ENCODE assay signal across 12 mouse cellular contexts in the genomic region with DNA sequence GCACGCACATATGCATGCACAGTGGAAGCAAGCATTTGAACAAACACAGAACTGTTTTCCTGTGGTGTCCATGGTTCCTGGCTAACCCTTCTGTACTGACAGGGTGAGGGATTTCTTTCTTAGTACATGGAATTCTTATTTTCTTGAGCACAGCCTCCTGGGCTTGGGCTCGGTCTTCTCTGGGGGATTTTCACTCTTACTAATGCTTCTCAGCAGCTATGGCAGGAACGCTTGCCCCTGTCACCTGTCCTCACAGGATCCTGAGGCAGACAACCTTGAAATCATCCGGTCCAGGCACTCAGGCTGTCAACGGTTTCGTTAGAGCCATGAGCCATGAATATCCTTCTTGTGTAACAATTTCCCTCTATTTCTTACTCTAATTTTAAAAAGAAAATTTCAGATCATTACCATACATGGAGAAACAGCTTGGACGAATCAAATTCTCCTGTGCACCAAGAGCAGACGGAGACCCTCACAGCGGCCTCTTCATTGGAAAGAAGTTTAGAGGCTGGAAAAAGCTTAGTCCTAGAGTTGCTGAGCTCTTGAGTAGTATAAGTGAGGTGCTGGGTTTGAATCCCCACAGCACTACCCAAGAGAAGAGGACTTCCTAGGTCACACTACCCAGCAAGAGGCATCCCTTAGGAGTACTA.
A peak's percentile ranks its signal among the peaks of the same experiment; 100 is the strongest.
DNase-seq lines count a peak whose midpoint lies in the region; ATAC-seq lines count a peak whose summit lies in the region.
"Had no signal": no experiment of that assay in that cellular context is flagged by ENCODE, and none has a peak within 500 bp of the region (broad histone marks: within the 10 kb centered on the region; RNA-seq: fewer than 3 reads in every experiment).

No protein-coding gene starts in this region.

- no peak overlapping the region; the same call in 1 of the 2 replicates for H3K27ac ChIP-seq in forebrain, embryonic 13.5 days
- H3K27ac ChIP-seq in forebrain, embryonic 12.5 days = no peak overlapping the region
- no peak overlapping the region for H3K27ac ChIP-seq in hindbrain, embryonic 13.5 days
- no peak overlapping the region; the same call in 1 of the 2 replicates for H3K27ac ChIP-seq in hindbrain, embryonic 12.5 days
- H3K27ac ChIP-seq in intestine, embryonic 14.5 days (ENCODE audit: low read depth) = peak overlapping the region; percentile 51; the same call in 1 of the 2 replicates
- H3K27ac ChIP-seq: liver, embryonic 12.5 days; midbrain, embryonic 12.5 days had no signal

- H3K4me1 ChIP-seq in forebrain, embryonic 13.5 days = peaks cover 37% of the 10 kb centered on the region
- H3K4me1 ChIP-seq in forebrain, embryonic 12.5 days = peaks cover 25% of the 10 kb centered on the region
- H3K4me1 ChIP-seq in hindbrain, embryonic 13.5 days (replicated peaks) = peaks cover 19% of the 10 kb centered on the region
- peaks cover 20% of the 10 kb centered on the region for H3K4me1 ChIP-seq in hindbrain, embryonic 12.5 days
- peaks cover 35% of the 10 kb centered on the region for H3K4me1 ChIP-seq in intestine, embryonic 14.5 days (replicated peaks; ENCODE audit: control insufficient read depth, insufficient read depth, low read length)

- H3K27me3 ChIP-seq in forebrain, embryonic 13.5 days = no peaks in the 10 kb centered on the region
- H3K27me3 ChIP-seq in forebrain, embryonic 12.5 days = no peaks in the 10 kb centered on the region
- H3K27me3 ChIP-seq in hindbrain, embryonic 13.5 days = no peaks in the 10 kb centered on the region
- no peaks in the 10 kb centered on the region; the same call in 1 of the 2 replicates for H3K27me3 ChIP-seq in hindbrain, embryonic 12.5 days
- H3K27me3 ChIP-seq in intestine, embryonic 14.5 days (replicated peaks; ENCODE audit: control insufficient read depth, insufficient read depth, low read length) = no peaks in the 10 kb centered on the region
- H3K27me3 ChIP-seq: midbrain, embryonic 12.5 days had no signal

- peak overlapping the region; percentile 30; the same call in 1 of the 2 replicates for H3K9ac ChIP-seq in forebrain, embryonic 13.5 days
- H3K9ac ChIP-seq in forebrain, embryonic 12.5 days = no peak overlapping the region
- H3K9ac ChIP-seq in hindbrain, embryonic 13.5 days = 0 out of 2 replicates have a peak overlapping the region, but pooled peaks have one; percentile 68
- H3K9ac ChIP-seq in hindbrain, embryonic 12.5 days = no peak overlapping the region
- no peak overlapping the region for H3K9ac ChIP-seq in intestine, embryonic 14.5 days (ENCODE audit: low read length)
- H3K9ac ChIP-seq: liver, embryonic 12.5 days; midbrain, embryonic 12.5 days had no signal

- H3K4me2 ChIP-seq in forebrain, embryonic 13.5 days = no peak overlapping the region
- H3K4me2 ChIP-seq in forebrain, embryonic 12.5 days = no peak overlapping the region
- no peak overlapping the region for H3K4me2 ChIP-seq in hindbrain, embryonic 13.5 days
- no peak overlapping the region for H3K4me2 ChIP-seq in hindbrain, embryonic 12.5 days (replicated peaks)
- H3K4me2 ChIP-seq in intestine, embryonic 14.5 days (ENCODE audit: low read length) = peak overlapping the region; percentile 22; the same call in 1 of the 2 replicates
- H3K4me2 ChIP-seq: liver, embryonic 12.5 days had no signal

- peaks cover 3% of the 10 kb centered on the region; the same call in 1 of the 2 replicates for H3K9me3 ChIP-seq in forebrain, embryonic 13.5 days (replicated peaks)
- H3K9me3 ChIP-seq in forebrain, embryonic 12.5 days = peaks cover under 1% of the 10 kb centered on the region; the same call in 1 of the 2 replicates
- peaks cover 2% of the 10 kb centered on the region; the same call in 1 of the 2 replicates for H3K9me3 ChIP-seq in hindbrain, embryonic 13.5 days
- peaks cover 2% of the 10 kb centered on the region for H3K9me3 ChIP-seq in hindbrain, embryonic 12.5 days (replicated peaks)
- H3K9me3 ChIP-seq in intestine, embryonic 14.5 days (ENCODE audit: control insufficient read depth, low read length) = peaks cover 3% of the 10 kb centered on the region; the same call in 1 of the 2 replicates
- H3K9me3 ChIP-seq: liver, embryonic 12.5 days had no signal

- peak; percentile 61 for DNase-seq in NIH3T3 (ENCODE audit: low read depth)
- DNase-seq in intestine, embryonic 14.5 days (ENCODE audit: low spot score) = peak; percentile 57
- no peak for DNase-seq in adrenal gland, postnatal 10 days
- no peak for DNase-seq in right cerebral cortex, postnatal 25 days
- DNase-seq: kidney, postnatal 25 days had no signal

- no peak for ATAC-seq in forebrain, embryonic 13.5 days
- no peak for ATAC-seq in forebrain, embryonic 12.5 days (ENCODE audit: low FRiP score)
- ATAC-seq in hindbrain, embryonic 13.5 days (ENCODE audit: low FRiP score) = no peak
- no peak for ATAC-seq in hindbrain, embryonic 12.5 days (ENCODE audit: low FRiP score)
- ATAC-seq in intestine, embryonic 14.5 days (replicated peaks; ENCODE audit: low FRiP score, low TSS enrichment, low read depth) = no peak
- ATAC-seq: liver, embryonic 12.5 days had no signal

- H3K36me3 ChIP-seq in forebrain, embryonic 13.5 days (ENCODE audit: poor library complexity, severe bottlenecking) = no peaks in the 10 kb centered on the region; the same call in 1 of the 2 replicates
- no peaks in the 10 kb centered on the region for H3K36me3 ChIP-seq in forebrain, embryonic 12.5 days (replicated peaks)
- H3K36me3 ChIP-seq in hindbrain, embryonic 13.5 days = no peaks in the 10 kb centered on the region
- H3K36me3 ChIP-seq in hindbrain, embryonic 12.5 days = no peaks in the 10 kb centered on the region
- no peaks in the 10 kb centered on the region for H3K36me3 ChIP-seq in intestine, embryonic 14.5 days (ENCODE audit: control insufficient read depth, insufficient read depth, low read length)
- H3K36me3 ChIP-seq: liver, embryonic 12.5 days; midbrain, embryonic 12.5 days had no signal

- WGBS in forebrain, embryonic 13.5 days = 77% methylated on average over 9 of the region's 9 CpGs
- WGBS in forebrain, embryonic 12.5 days = 76% methylated on average over 9 of the region's 9 CpGs
- 75% methylated on average over 9 of the region's 9 CpGs for WGBS in hindbrain, embryonic 13.5 days
- WGBS in hindbrain, embryonic 12.5 days = 75% methylated on average over 9 of the region's 9 CpGs
- WGBS in intestine, embryonic 14.5 days = 66% methylated on average over 9 of the region's 9 CpGs

- no peak overlapping the region for H3K4me3 ChIP-seq in forebrain, embryonic 13.5 days
- H3K4me3 ChIP-seq in forebrain, embryonic 12.5 days (replicated peaks) = no peak overlapping the region
- no peak overlapping the region for H3K4me3 ChIP-seq in hindbrain, embryonic 13.5 days
- no peak overlapping the region for H3K4me3 ChIP-seq in hindbrain, embryonic 12.5 days
- no peak overlapping the region for H3K4me3 ChIP-seq in intestine, embryonic 14.5 days (ENCODE audit: low read depth, low read length)
- H3K4me3 ChIP-seq: erythroblast, embryonic 14.5 days; liver, embryonic 12.5 days; midbrain, embryonic 12.5 days had no signal

Comparison
In these comparisons a context has a peak if more than half of its experiments do, and no peak if none do; other contexts are left out.
1. H3K9ac ChIP-seq: peak in forebrain, embryonic 13.5 days (single experiment) and hindbrain, embryonic 13.5 days (single experiment); none in forebrain, embryonic 12.5 days (single experiment), hindbrain, embryonic 12.5 days (single experiment) and intestine, embryonic 14.5 days (single experiment).
2. DNase-seq: peak in NIH3T3 (single experiment) and intestine, embryonic 14.5 days (single experiment); none in adrenal gland, postnatal 10 days (single experiment) and right cerebral cortex, postnatal 25 days (single experiment).